Mouse (Mus musculus): ENCODE measurements at regions not wholly inside any gene's neighbourhood (a gene's known extent, or its start where the extent isn't known, plus 50 kb on each side); places are given as distances from the start of the nearest gene placed in this dataset.
A peak's percentile ranks its signal among the peaks of the same experiment; 100 is the strongest.
"Not testable (repeated sequence)": the region's sequence is repeated elsewhere in the genome, so short reads cannot be mapped to it uniquely, and the experiment has no call there.

DNA sequence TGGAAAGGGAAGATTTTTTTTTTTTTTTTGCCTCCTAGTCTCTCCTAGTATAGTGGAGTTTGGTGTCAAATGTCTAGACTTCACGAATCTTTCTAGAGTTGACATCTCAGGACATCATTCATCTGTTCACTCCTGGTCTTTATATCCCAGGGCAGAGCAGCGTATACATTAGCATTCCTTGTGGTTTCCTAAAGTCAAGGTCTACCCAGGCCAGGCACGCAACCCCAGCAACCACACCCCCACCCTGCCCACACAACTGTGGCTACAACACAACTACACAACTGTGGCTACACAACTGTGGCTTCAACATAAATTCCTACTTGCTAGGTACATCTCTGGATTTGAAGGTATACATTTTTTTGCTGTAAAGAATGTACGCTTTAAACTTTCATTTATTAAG is 122.2 kb downstream of the Ppp1r3a start:
- DNase-seq (ENCODE audit: low spot score), result no peak

GRCm38 (mm10) chr6:14631719-14632445 is 123.2 kb downstream of the Ppp1r3a start:
- DNase-seq (ENCODE audit: low spot score), result no peak

- DNase-seq (ENCODE audit: low spot score), result no peak
Measured at GRCm38 (mm10) chr6:14616629-14617028, 138.4 kb downstream of the Ppp1r3a start.

- peak; percentile 62 for DNase-seq (ENCODE audit: low spot score)
Measured at GRCm38 (mm10) chr6:14608076-14608475, 147.0 kb downstream of the Ppp1r3a start.

DNA sequence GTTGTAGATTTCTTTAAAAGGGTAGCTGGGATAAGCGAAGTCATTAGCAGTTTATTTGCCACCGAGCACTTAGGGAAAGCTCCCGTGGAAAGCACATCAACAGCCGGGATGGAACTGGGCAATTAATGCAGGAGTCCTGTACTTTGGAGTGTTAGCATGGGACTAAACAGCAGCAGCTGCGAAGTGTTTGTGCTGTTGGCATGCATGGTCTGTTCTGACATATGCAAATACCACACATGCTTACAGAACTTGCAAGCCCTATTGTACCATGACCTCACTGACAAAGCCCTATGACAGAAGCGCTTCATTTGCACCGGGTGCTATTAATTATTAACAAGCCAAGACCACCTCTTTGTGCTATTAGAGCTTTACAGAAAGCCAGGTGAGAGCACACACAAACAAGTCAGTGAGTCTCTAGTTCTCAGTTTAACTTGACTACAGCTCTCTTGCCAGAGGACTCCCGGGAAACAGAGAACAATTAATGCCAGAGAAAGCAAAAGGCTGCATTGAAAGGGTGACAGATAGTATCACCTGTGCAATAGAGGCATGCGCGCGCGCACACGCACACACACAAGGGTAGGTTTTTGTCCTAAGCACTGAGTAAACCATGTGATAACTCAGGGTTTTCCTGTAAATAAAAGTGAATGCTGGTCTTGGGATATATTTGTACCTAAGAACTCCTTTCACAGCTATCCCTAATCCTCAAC is 154.4 kb downstream of the Ppp1r3a start:
- DNase-seq (ENCODE audit: low spot score), result no peak

DNA sequence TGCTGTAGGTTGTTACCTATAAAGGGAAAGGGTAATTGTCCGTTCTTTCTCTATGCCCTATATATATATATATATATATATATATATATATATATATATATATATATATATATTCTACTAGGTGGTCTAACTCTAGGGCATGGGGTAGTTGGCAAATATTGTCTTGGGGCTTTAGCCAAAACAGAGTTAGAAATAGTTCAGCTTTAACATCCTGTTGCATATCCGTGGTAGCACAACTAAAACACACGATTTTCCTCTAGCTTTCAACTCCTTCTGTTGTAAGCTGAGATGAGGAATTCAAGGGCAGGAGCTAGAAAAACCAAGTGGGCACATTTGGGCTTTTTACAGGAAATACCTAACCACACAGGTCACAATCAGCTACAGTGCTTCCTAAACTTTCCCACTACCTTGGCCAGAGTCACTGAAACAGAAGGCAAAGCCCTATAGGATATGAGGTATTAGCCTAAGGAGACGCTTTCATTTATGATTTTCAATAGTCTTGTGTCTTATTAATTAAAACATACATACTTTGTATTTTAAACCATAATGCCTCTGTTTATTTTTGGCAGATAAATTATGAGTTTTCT is 158.1 kb downstream of the Ppp1r3a start:
- no peak for DNase-seq (ENCODE audit: low spot score)

DNA sequence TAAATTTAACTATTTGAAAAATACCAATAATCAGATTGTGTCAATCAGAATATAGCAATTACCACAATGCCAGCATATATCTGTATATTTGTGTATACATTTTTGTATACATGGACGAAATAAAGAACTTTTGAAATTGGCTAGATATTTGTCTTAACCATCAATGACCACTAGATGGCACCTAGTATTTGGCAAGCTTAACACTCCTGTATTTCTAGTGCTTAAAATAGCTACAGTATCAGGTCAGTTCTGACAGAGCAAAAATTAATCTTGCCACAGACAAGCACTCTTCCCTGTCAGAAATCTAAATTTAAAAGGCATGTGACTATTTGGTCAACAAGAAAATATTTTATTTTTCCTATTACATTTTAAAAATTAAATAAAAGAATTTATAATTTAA is 169.2 kb downstream of the Ppp1r3a start:
- peak; percentile 48 for DNase-seq (ENCODE audit: low spot score)

GRCm38 (mm10) chr6:14583829-14584228 is 171.2 kb downstream of the Ppp1r3a start:
- DNase-seq (ENCODE audit: low spot score), result peak; percentile 84

- no peak for DNase-seq (ENCODE audit: low spot score)
Measured at GRCm38 (mm10) chr6:14574607-14575006, 180.5 kb downstream of the Ppp1r3a start.

DNA sequence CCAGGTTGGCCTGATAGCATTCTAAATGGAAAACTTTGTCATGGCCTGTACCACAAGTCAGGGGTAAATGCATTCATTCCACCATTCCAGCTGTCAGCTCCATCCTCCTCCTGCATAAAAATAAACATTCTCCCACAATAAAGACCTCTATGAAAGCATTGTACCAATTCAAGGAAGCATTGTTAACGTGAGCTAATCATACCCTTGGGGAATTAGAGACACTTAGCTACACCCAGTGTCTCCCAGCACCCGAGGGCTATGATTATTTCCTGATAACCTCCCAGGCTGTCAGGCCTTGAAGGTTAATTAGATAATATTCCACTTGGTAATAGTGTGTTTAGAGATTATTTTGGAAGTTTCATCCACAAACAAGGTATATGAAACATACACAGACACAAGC is 182.1 kb downstream of the Ppp1r3a start:
- DNase-seq (ENCODE audit: low spot score), result no peak

GRCm38 (mm10) chr6:14540333-14540732 is 214.7 kb downstream of the Ppp1r3a start:
- no peak for DNase-seq (ENCODE audit: low spot score)

DNA sequence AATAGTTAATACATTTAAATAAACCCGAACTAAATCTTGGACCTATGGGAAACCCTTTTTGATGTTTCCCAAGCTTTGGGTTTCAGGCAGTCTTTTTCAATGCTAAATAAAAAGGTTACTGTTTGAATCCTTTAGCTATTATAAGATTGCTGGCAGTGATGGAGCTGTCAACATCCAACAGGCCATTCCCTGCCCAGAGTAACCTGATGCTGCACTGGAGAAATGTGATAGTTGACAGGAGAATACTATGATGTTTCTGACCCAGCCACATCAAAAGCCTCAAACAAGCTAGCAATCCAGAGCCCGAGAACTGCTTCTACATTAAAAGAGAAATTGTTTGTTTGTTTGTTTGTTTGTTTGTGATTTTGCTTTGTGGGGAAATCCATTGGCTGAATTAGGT is 226.0 kb downstream of the Ppp1r3a start:
- DNase-seq (ENCODE audit: low spot score), result peak; percentile 64

DNA sequence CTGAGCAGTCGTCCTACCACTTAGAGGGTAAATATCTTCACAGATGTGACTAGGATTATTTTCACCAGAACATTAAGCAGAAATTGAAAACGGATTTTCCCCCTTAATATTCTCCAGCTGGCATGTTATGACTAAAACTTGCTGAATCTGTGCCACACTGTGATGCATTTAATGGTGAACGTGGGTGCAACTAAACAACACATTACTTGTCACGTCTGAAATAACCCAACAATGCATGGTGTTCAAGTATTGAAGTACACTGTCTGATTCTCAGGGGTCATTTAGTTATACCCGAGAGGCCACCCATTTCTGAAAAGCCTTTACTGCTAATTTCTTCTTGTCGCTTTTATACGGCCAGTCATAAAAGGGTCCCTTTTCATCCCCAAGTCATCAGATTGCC is 226.5 kb downstream of the Ppp1r3a start:
- no peak for DNase-seq (ENCODE audit: low spot score)

GRCm38 (mm10) chr6:14522742-14523141 is 232.3 kb downstream of the Ppp1r3a start:
- no peak for DNase-seq (ENCODE audit: low spot score)

DNA sequence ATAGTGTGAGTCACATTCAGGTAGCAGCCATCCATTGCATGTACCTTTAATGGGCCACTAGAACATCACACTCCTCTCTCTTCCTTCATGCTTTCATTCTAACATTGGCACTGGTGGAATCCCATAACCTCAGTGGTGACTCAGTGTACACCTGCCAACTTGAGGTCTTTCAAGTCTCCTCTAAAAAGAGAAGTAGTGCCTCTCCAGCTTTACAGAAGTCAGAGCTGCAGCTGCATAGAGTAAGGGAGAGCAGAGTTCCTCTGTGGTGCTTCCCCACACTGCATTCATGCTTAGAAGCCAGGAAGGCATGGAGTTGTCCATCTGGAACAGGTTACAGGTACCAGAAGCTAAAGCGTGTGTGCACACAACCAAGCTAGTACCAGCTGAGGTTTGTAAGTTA is 233.8 kb downstream of the Ppp1r3a start:
- no peak for DNase-seq (ENCODE audit: low spot score)

DNA sequence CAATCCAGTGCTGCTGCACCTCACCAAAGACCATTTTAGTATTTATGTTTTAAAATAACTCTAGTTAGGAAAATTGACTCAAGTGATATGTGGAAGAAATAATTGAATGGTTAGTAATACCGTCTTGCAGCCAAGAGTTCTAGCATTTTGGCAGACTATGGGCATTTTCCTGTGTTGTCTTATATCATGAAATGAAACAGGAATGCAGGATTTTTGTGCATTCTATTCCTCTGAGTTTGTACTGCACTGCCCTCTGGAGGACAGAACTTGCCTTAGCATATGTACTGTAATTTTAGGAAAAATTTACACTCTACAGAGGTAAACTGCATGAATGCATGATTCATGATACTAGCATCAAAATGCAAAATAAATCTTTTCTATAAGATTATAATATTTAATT is 250.9 kb downstream of the Ppp1r3a start:
- DNase-seq (ENCODE audit: low spot score), result peak; percentile 10

GRCm38 (mm10) chr6:14500663-14501062 is 254.4 kb downstream of the Ppp1r3a start:
- no peak for DNase-seq (ENCODE audit: low spot score)

DNA sequence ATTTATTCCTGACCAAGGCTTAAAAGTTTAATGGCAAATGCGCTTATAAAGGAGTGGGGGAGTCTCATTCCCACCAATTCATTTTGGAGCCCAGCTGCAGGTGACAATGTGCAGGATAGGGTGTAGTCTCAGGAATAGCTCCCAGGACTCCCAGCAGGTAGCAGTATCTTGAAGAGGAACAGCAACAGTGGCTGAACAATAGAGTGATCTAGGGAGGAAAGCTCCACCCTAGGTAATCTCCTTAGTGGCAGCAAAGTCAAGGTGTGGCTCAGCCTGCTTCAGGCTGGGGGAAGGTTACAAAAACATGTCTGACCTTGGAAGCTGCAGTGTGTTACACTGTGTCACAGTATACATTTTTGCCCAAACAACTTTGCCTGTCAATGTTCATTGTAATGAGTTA is 255.2 kb downstream of the Ppp1r3a start:
- DNase-seq (ENCODE audit: low spot score), result not testable (repeated sequence)

GRCm38 (mm10) chr6:14486642-14487041 is 268.4 kb downstream of the Ppp1r3a start:
- DNase-seq (ENCODE audit: low spot score), result not testable (repeated sequence)

GRCm38 (mm10) chr6:14456394-14456793 is 298.7 kb downstream of the Ppp1r3a start:
- DNase-seq (ENCODE audit: low spot score), result no peak

- not testable (repeated sequence) for DNase-seq (ENCODE audit: low spot score)
Measured at GRCm38 (mm10) chr6:14453321-14453720, 301.8 kb downstream of the Ppp1r3a start.

DNA sequence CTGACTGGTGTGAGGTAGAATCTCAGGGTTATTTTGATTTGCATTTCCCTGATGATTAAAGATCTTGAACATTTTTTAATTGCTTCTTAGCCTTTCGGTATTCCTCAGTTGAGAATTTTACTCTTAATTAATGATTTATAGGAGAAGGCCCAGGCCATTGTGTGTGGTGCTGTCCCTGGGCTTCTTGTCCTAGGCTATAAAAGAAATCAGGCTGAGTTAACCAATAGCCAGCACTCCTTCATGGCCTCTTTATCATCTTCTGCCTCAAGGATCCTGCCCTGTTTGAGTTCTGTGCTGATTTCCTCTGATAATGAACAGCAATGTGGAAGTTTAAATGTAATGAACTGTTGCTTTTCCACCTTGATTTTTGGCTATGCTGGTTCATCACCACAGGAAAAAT is 323.3 kb downstream of the Ppp1r3a start:
- DNase-seq (ENCODE audit: low spot score), result no peak

GRCm38 (mm10) chr6:14409772-14410171 is 345.3 kb downstream of the Ppp1r3a start:
- peak; percentile 20 for DNase-seq (ENCODE audit: low spot score)
